Mouse (Mus musculus): Measurements from ENCODE around the gene Kat2b.

DNA sequence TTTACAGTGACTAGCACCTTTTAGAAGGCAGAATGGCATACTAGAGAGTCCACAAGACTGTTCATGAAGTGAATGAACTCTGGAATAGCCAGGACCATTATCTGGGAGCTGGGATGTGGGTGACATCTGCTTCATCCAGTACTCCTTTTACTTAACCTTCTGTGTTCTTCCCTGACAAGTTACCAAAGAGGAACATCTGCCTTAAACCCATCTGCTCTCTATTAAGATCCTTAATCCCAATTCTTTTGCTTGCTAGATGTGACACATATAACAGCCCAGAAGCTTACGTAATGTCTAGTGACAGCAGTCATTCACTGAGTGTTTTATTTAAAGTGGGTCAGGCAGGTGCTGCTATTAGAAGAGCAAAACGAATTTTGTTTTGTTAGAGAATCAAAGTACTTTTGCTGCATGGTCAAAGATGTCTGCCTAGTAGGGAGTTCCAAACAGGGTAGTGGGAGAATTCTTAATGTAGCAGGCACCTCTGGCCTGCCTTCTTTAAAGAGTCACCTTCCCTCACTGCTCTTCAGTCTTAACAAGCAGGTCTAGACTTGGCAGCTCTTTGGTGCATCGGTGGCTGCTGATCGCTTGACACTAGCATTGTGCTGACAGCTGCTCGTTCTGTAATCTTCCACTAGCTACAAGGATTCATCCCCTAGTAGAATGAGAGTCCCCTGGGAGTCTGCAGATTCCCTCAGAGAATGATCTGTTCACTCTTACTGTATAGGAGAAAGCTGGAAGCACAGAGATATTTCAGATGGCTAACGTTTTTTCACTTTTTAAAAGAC is 94.6 kb downstream of the Kat2b start:
- no peak for TF ChIP-seq CTCF (IDR thresholded peaks at IDR 0.05; ENCODE audit: insufficient read depth, low read length)
- TF ChIP-seq POLR2A (IDR thresholded peaks at IDR 0.05; ENCODE audit: borderline replicate concordance, extremely low read depth, low read depth, low read length) = no peak

Data from lung, adult 2 months (tissue).